Mouse (Mus musculus): ENCODE results near the gene Mis18bp1.

GRCm38 (mm10) chr12:65216404-65216840, 44.0 kb upstream of the Mis18bp1 start:
- no peak for TF ChIP-seq CTCF (IDR thresholded peaks at IDR 0.05; ENCODE audit: control insufficient read depth, insufficient read depth, insufficient read length)
- TF ChIP-seq MAX (IDR thresholded peaks at IDR 0.05): no peak
- no peak for TF ChIP-seq CEBPB (IDR thresholded peaks at IDR 0.05; ENCODE audit: low read depth)
- TF ChIP-seq USF1 (IDR thresholded peaks at IDR 0.05; ENCODE audit: low read depth): no peak
- no peak for TF ChIP-seq MYOG (IDR thresholded peaks at IDR 0.05; ENCODE audit: control insufficient read depth, extremely low read depth, insufficient read length)
- TF ChIP-seq MYOD1 (IDR thresholded peaks at IDR 0.05; ENCODE audit: control insufficient read depth, insufficient read length, low read depth): no peak
